Mouse (Mus musculus) MN1 (cell line): ENCODE data around the gene Sumo3.
A peak's percentile ranks its signal among the peaks of the same experiment; 100 is the strongest.

Experiments used
- DNase-seq: peaks from one replicate; pipeline ENCODE4 v3.0.0-alpha.2; 2016; ENCODE audit warnings: low spot score

The Sumo3 gene

DNA sequence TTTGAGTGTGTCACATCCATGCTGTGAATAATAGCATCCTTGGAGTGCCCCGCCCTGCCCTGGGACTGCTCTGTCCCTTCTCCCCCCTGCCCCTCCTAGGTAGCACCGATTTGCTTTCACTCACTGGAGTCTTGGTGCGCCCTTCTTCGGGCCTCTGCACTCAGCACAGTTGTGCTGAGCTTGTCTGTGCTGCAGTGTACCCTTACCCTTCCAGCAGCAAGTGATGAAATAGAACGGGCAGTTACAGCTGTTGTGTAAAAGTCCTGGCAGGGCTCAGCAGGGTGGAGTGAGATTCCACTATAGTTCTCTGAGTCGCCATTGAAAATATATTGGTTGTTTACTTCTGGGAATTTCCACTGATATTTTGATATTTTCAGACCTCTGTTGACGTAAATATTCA, 20.1 kb downstream of the Sumo3 start:
- DNase-seq = no peak

- no peak for DNase-seq
Observed at GRCm38 (mm10) chr10:77626591-77626990, 20.7 kb downstream of the Sumo3 start.

- DNase-seq = peak; percentile 91
Observed at GRCm38 (mm10) chr10:77627497-77627896, 21.6 kb downstream of the Sumo3 start.

- DNase-seq = no peak
Observed at GRCm38 (mm10) chr10:77629163-77629562, 23.3 kb downstream of the Sumo3 start.

GRCm38 (mm10) chr10:77629970-77630369, 24.1 kb downstream of the Sumo3 start:
- no peak for DNase-seq

DNA sequence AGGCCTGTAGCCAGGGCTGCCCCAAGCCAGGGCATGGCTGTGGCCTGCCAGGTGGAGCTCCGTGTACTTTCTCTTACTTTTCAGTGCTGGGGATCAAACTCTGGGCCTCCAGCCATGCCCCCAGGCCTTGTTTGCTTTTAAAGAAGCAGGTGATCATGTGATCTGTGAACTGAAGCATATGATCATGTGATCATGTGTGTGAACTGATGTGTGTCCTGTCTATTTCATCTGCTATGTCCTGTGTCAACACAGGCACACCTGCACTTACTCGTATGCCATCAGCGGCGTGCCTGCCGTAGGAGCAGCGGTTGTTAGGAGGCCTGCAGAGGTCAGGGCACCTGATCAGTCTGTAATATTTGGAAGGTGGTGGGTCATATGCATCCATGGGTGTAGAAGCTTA, 28.1 kb downstream of the Sumo3 start:
- DNase-seq = no peak

- peak; percentile 63 for DNase-seq
Observed at GRCm38 (mm10) chr10:77634452-77635231, 28.7 kb downstream of the Sumo3 start.

DNA sequence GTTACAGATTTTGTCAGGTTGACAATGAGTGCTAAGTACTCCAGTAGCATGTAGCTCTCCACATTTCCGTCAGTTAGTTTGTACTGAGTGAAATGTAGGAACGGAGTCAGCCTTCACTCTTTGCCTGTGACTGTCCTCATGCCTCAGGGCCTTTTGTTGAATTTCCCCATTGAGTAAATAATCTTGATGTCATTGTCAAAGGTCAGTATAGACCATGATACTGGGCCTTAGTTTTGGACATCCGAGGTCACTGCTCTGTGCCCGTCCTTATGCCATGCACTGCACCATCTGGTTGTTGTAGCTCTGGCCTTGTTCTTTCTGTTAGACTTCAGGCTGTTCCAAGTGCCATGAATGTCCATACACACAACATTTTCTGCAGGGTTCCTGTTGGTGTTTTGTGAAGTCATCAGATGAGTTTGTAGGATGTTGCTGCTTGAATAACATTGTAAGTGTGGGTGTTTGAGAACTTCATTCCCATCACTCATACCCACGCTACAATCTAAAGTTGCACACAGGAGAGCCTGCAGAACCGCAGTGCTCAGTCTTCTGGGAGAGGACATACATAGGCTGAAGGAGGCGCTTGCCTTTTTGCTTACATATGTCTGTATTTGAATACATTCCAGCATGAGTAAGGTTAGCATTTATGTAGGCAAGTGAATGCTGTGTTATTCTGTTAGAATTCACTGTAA, 30.5 kb downstream of the Sumo3 start:
- no peak for DNase-seq

- DNase-seq = peak; percentile 90
Observed at GRCm38 (mm10) chr10:77638956-77639355, 33.1 kb downstream of the Sumo3 start.

DNA sequence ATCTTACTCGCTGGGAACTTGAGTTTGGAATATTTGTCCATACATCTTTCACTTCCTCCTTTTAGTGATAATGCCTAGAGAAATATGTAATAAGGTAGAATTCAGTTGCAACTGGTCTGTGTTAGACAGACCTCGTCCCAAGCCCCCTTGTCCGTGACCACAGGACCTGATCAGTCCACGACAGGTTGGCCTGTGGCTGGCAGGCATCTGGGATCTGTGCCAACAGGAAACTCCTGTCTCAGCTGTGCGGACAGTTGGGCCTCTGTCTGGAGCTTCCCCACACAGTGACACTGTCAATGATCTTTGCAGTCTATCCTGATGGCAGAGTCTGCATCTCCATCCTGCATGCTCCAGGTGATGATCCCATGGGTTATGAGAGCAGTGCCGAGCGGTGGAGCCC, 37.3 kb downstream of the Sumo3 start:
- DNase-seq = no peak

GRCm38 (mm10) chr10:77645571-77645970, 39.7 kb downstream of the Sumo3 start:
- DNase-seq = no peak

- DNase-seq = no peak
Observed at GRCm38 (mm10) chr10:77647461-77647860, 41.6 kb downstream of the Sumo3 start.

GRCm38 (mm10) chr10:77647901-77648300, 42.0 kb downstream of the Sumo3 start:
- no peak for DNase-seq

GRCm38 (mm10) chr10:77652046-77652445, 46.1 kb downstream of the Sumo3 start:
- no peak for DNase-seq

GRCm38 (mm10) chr10:77658286-77658994, 52.5 kb downstream of the Sumo3 start:
- peak; percentile 63 for DNase-seq

DNA sequence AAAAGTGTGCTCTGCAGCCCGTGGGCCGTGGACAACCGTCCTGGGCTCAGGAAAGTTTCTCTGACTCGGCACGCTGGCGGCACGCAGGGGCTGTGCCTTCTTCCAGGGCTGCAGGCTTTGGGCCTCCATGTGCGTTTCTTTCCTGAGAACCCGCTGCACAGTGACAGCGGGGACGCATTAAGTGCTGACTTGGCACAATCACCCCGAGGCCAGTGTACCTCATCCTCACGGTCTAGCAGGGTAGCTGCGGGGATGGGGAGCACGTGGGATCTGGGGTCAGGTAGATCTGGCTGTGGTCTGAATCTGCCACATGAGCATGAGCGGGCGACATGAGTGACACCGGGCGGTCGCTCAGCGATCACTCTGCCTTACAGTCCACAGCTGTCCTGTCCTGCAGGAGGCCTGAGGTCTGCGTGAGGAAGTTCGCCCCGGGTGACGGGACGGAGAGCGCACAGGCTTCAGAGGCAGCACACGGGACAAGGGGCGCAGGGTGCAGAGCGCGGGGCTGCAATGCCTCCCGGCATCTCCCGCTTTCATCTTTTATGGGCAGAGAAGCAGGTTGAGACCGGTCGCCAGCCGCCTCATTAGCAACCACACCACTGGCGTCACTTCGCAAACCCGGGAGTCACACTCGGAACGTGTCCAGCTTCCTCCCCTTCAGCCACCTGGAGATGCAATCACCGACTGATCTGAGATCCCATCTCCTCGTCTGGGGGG, 58.2 kb downstream of the Sumo3 start:
- DNase-seq = no peak

- DNase-seq = no peak
Observed at GRCm38 (mm10) chr10:77666342-77666741, 60.4 kb downstream of the Sumo3 start.

DNA sequence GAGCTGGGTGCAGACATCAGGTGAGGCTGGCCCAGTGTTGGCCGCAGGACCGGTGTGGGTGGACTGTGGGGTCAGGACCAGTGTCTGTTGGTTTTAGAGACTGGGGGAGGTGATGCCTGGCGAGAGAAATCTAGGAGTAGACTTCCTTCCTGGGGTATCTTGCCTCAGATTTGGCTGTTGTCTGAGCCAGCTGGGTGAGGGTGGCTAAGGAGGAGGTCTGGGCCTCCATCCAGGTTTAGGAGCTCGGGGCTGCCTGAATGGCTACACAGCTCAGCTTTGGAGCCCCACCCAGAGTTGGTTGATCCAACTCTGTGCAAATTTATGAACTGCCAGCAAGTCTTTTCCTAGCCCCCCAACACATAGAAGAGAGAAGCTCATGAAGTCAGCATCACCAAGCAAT, 61.5 kb downstream of the Sumo3 start:
- no peak for DNase-seq
